Mouse (Mus musculus) limb, embryonic 11.5 days (tissue): ENCODE measurements around the gene Upp1. TPM values are rescaled to one million over a fixed set of nuclear protein-coding genes. Genes with fewer than 3 reads are reported as not detected.

ENCODE experiments used
- polyA plus RNA-seq: library from polyadenylated mRNA; unstranded; fragments of >200 nt; fragmentation: Nextera tagmentation; extraction: Ambion mirVana; gene quantifications from 2 replicates; pipeline ENCODE4 v1.2.1, GENCODE M21; 2014

Upp1 gene
- polyA plus RNA-seq, 1 experiment from 2014 or later: 3.5 TPM

Other genes with a start within 250 kb of the Upp1 start
- gene Pkd1l1, start 144.8 kb upstream of the Upp1 start, polyA plus RNA-seq: 0.03 and 0.06 TPM in 2 replicates
- 21.4 and 23.0 TPM in 2 replicates for gene Hus1, start 106.9 kb upstream of the Upp1 start, polyA plus RNA-seq
- gene Gm11992, start 69.5 kb upstream of the Upp1 start, polyA plus RNA-seq: 0.13 and 0.27 TPM in 2 replicates
- not detected in 2 replicates for gene Sun3, start 69.1 kb upstream of the Upp1 start, polyA plus RNA-seq
- gene Abca13, start 73.8 kb downstream of the Upp1 start, polyA plus RNA-seq: not detected in 2 replicates